Mouse (Mus musculus) right cerebral cortex, postnatal 14 days (tissue): ENCODE measurements around the gene Gusb.
"Not testable (repeated sequence)": the region's sequence is repeated elsewhere in the genome, so short reads cannot be mapped to it uniquely, and the experiment has no call there.

Experiments
- DNase-seq: peaks from one replicate; pipeline ENCODE4 v3.0.0; 2022

The Gusb gene

GRCm38 (mm10) chr5:130002301-130003146 lies at the start of gene Gusb:
TSS of gene Gusb (minus strand) at chr5:130003049.
- peak; percentile 68 for DNase-seq

GRCm38 (mm10) chr5:130052510-130052909 lies 49.7 kb upstream of the Gusb start:
- no peak for DNase-seq

DNA sequence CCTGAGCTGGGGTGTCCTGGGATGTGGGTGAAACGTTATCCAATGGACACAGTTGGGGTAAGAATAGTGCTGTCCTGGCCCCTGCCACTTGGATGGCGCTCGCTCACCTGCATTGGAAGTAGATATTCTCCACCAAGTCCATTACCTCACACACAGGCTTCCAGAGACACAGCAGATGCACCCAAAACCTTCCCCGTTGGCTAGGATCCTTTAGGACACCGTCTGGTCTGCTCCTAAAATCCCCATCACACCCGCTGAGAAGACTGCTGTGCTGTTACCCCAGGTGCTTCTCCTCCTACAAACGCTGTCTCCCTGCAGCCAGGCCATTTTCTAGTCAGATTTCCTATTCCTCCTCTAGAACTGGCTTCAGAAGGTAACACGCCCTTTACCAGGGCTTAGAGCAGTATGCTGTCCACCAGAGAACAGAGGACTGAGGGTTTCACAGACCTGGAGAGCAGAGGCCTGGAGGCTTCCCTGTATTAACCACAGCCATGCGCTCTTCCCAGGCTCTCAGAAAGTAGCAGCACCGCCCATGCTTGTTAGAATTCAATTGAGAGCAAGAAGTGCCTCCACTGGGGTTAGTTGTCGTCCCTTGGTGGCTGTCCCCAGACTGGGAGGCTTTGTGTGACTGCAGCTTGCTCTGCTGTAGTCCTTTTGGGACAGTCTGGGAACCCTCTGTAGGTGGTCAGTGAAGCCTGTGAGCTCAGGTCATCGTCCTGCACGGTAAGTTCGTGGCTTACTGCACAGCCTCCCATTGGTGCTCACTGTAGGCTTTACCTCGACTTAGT lies 48.4 kb upstream of the Gusb start:
- DNase-seq, result no peak

GRCm38 (mm10) chr5:130050416-130050815 lies 47.6 kb upstream of the Gusb start:
- DNase-seq, result no peak

DNA sequence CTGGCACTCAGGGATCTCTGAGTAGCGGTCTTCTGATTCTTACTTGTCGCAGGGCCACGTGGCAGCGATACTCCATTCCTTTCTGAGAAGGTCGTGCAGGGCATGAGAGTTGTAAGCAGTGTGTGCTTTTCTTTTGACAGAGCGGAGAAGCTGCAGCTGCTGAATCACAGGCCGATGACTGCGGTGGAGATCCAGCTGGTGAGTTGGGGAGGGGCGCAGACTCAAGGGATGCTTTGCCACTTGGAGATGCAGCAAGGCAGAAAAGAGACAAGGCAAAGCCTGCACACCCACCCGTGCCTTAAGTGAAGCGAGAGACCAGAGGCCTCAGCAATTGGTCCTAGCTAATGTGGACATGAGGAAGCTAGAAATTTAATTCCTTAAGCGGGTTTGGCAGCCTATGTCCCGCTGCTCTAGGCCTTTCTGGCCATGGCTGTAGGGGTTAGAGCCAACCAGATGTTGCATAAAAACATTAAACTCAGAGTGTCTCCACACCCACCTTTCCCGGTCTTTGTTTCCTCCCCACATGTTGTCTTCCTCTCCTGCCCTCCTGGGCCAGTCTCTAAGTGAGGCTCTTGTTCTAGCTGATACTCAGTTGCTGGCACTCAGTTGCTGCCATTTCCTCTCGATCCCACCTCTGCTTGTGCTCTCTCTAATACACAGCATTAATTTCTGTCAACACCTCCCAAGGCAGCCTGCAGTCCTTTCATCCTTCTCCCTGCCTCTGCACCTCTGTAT lies 46.1 kb upstream of the Gusb start:
- DNase-seq, result no peak

GRCm38 (mm10) chr5:130047013-130047412 lies 44.2 kb upstream of the Gusb start:
- DNase-seq, result no peak

DNA sequence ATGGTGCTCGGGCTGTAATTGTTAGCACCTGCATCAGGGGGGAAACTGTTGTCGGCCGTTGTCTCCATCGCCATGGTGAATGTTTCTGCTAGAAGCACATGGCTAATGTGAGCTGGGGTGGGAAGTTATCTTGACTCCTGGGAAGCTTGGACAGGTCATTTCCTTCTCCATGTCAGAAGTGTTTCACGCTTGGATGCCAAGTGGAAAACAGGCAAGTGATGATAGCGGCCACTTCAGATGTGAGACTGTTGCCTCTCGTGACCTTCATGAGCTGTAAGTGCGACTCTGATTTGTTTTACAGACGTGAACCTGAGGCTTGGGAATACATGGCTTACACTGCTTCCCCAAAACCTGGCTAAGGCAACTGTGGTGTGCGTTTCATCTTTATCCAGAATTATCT lies 43.7 kb upstream of the Gusb start:
- DNase-seq, result no peak

- no peak for DNase-seq
Measured at GRCm38 (mm10) chr5:130046100-130046499, 43.3 kb upstream of the Gusb start.

DNA sequence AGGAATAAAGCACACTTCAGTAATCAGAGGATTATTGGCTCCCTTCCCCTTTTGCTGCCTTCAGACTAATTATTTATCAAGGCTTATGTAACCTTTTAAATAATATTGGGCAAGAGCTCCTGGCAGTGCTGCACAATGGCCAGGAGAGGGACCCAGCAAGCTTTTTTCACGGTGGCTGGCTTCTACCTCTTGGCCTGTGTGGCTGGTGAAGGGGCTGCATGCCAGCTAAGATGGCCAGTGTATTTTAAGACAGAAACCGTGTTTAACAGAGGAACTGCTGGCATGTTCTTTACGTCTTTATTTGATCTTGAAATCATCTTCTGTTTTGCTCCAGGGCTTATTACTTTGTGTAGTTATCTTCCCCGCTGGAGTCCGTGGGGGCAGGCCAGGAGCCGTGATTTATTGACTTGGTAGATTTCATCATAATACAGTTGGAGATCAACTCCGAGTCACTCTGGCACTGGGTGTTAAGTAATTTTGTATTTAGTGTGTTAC lies 41.4 kb upstream of the Gusb start:
- DNase-seq, result no peak

GRCm38 (mm10) chr5:130043741-130044140 lies 40.9 kb upstream of the Gusb start:
- DNase-seq, result no peak

GRCm38 (mm10) chr5:130041262-130041661 lies 38.4 kb upstream of the Gusb start:
- no peak for DNase-seq

GRCm38 (mm10) chr5:130040797-130041196 lies 37.9 kb upstream of the Gusb start:
- no peak for DNase-seq

GRCm38 (mm10) chr5:130037752-130038455 lies 35.1 kb upstream of the Gusb start:
- peak; percentile 60 for DNase-seq

GRCm38 (mm10) chr5:130036300-130036699 lies 33.5 kb upstream of the Gusb start:
- not testable (repeated sequence) for DNase-seq

- no peak for DNase-seq
Measured at GRCm38 (mm10) chr5:130033869-130034268, 31.0 kb upstream of the Gusb start.

- no peak for DNase-seq
Measured at GRCm38 (mm10) chr5:130031410-130032390, 28.9 kb upstream of the Gusb start.

- peak; percentile 87 for DNase-seq
Measured at GRCm38 (mm10) chr5:130029142-130029897, 26.5 kb upstream of the Gusb start, which contains the start of the genes Asl and Crcp. TSS of gene Asl (minus strand) at chr5:130029247. TSS of gene Crcp (plus strand) at chr5:130029290.

GRCm38 (mm10) chr5:130027696-130028095 lies 24.8 kb upstream of the Gusb start:
- DNase-seq, result no peak

DNA sequence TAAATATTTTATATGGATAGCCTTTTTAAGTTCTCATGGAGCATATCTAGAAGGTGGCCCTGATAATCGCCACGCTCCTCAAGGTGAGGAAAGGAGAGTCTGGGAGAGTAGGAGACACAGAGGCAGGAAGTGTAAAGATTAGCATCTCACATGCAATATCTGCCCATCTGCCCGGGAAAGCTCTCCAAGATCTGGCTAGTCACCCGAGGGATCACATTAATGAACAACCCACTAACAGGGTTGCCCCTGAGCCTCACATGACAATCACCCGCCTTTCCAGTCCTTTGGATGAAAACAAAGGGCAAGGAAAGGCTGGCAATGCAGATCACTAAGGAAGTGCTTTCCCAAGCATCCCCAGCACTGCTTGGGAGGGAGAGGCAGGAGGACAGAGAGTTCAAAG lies 24.3 kb upstream of the Gusb start:
- DNase-seq, result no peak
